Mouse (Mus musculus) liver, embryonic 14.5 days (tissue): ENCODE measurements around the gene Nt5c1a.

Source experiments
- CTCF ChIP-seq: IDR thresholded peaks from 2 replicates; pipeline ENCODE4 v1.5.1; 2016; ENCODE audit warnings: antibody characterized with exemption, low read depth, control low read depth
- EP300 ChIP-seq: IDR thresholded peaks from 2 replicates; pipeline ENCODE4 v1.6.1; 2016; ENCODE audit warnings: antibody characterized with exemption, low read depth

- TF ChIP-seq CTCF (no peak), EP300 (no peak)
Measured at GRCm38 (mm10) chr4:123215367-123215766, 14.1 kb downstream of the Nt5c1a start.
